Mouse (Mus musculus): ENCODE measurements around the gene Ewsr1.

Gene Ewsr1

DNA sequence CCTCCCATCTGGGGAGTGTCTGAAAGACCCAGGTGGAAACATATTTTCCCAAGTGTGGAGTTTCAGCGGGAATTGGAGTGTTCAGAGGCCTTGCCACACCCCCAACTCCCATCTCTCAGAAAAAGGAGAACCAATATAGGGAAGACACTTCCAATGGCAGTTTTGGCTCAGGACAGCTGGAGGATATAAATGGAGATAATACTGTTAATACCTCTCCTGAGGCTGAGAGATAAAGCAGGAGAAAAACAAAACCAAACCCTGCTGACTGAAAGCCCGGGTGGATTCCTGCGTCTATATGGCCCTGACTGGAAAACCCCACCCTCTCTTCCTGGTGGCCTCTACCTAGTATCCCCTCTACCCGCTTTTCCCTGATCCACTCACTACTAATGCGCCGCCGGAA is 3.3 kb upstream of the Ewsr1 start:
- no peak for TF ChIP-seq GATA4 (IDR thresholded peaks at IDR 0.05; ENCODE audit: insufficient replicate concordance, low read length)

- TF ChIP-seq GATA4 (IDR thresholded peaks at IDR 0.05; ENCODE audit: insufficient replicate concordance, low read length), result no peak
Measured at GRCm38 (mm10) chr11:5101641-5102040, 2.6 kb upstream of the Ewsr1 start.

- TF ChIP-seq GATA4 (IDR thresholded peaks at IDR 0.05; ENCODE audit: insufficient replicate concordance, low read length), result no peak
Measured at GRCm38 (mm10) chr11:5100801-5101200, 1.7 kb upstream of the Ewsr1 start.

DNA sequence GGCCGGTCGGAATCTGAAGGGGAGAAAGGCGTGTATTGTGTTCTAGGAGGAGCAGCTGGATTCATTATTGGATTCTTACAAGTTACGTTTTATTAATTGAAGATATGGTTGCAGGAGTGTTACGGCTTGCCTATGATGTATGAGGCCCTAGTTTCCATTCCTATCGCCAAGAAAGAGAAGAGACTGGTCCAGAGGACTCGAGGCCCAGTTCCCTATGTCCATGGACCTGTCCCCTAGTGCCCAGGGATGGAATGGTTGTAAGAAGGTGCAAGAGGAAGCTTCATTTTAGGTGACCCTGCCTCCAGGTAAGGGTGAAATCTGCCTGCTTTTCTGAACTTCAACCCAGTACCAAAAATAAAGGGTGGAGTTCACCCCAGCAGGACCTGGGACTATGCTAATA is 1.2 kb upstream of the Ewsr1 start:
- TF ChIP-seq GATA4 (IDR thresholded peaks at IDR 0.05; ENCODE audit: insufficient replicate concordance, low read length), result no peak

DNA sequence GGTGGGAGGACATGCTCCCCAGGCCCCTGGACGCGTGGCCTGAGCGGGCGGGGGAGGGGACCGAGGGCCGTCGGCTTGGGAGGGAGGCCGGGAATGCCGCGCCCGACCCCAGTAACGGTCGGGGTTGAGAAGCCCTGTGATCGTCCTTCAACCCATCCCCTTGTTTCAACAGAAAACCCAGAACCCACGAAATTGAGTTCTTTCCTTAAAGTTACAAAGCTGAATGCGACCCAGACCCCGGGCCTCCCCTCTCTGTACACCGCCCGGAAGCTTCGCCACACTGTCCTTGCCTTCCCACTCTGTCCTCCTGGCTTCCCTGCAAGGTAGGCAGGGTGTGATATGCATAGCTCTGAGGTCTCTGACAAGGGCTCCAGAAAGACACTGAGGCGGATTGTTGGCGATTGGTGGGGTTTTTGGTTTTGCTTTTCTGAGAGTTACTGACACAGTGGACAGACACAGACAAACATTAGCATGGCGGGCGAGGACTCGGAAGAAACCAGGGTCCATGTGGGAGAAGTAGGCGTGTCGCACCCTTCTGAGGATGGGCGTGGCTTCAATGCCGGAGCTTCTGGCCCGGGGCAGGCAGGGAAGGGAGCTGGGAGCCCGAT is 614 bp upstream of the Ewsr1 start:
- TF ChIP-seq GATA4 (IDR thresholded peaks at IDR 0.05; ENCODE audit: insufficient replicate concordance, low read length), result no peak

DNA sequence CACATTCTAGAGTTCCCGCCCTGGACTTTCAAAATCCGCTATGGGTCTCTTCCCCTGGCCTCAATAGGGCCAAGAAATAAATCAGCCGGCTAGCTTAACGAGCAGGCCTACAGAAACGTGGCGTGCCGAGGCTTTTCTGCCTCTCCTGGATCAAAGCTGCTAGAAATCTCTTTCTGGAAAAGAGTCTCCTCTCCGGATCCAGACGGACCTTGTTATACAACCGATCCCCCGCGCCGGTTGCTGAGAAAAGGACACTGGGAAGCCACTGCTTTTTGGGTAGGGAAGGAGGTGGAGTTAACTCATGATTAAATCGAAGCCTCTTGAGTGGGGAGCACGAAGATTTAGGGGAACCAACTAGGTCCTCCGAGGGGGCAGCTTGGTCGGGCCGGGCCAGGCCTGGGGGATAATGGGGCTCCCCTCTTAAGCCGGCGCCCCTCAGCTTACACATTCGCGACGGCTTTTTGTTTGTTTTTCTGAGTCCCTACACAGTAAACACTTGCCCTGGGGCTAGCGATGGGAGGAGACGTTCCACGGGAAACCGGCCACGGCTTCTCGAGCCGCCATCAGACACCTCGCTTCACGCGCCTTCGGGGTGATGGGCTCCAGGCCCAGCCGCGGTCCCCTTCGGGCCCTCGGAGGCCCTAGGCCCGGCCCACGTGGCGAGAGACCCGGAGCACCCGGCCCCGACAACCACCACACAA is 881 bp downstream of the Ewsr1 start:
- no peak for TF ChIP-seq GATA4 (IDR thresholded peaks at IDR 0.05; ENCODE audit: insufficient replicate concordance, low read length)

DNA sequence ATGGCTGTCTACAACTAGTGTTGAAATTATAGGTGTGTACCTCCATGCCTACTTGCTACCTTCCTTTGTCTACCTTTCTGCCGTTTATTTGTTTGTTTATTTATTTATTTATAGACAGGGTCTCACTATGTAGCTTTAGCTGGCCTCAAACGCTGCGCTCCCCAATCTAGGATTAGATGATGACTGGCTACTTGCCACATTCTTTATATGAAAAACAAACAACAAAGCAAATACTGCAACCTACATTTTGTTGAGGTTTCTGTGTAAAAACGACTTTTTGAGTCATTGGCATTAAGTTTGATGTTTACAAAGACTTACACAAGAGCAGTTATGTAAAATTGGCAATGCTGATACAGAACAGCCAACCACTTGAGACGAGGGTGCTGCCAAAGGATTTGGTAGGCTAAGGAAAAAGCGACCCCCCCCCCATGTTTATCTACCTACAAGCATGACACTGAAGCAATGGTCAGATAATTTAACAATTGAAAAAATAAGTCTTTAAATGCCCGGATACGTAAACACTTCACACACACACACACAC is 2.5 kb downstream of the Ewsr1 start:
- no peak for TF ChIP-seq GATA4 (IDR thresholded peaks at IDR 0.05; ENCODE audit: insufficient replicate concordance, low read length)

DNA sequence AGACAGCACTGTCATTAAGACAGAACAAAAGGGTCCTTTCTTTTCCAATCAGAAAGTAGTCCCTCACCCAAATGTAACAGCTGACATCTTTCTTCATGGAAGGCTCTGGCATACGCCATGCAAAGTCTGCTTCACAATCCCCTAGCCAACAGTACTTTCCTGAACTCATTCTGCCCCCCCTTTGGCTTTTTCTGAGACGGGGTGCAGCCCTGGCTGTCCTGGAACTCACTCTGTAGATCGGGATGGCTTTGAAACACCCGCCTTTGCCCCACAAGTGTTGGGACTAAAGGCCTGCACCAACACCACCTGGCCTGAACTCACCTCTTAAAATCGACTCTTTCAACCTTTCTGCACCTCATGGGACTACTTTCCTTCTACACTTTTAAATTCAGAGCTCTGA is 3.2 kb downstream of the Ewsr1 start:
- no peak for TF ChIP-seq GATA4 (IDR thresholded peaks at IDR 0.05; ENCODE audit: insufficient replicate concordance, low read length)

DNA sequence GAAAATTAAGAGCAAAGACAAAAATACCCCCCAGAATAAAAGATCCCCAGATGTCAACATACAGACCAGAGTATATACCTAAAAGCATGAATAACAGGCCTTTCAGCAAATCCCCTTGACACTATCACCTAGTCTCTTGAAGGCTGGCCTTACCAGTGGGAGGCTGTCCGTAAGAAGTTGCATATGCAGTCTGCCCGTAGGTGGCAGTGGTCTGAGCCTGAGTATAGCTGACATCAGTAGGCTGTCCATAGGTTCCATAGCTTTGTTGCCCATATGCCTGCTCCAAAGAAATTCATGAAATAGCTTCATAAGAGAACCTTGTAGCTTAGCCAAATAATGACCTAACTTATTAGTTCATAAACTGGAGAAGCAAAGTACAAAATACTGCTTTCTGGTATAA is 7.4 kb downstream of the Ewsr1 start:
- no peak for TF ChIP-seq GATA4 (IDR thresholded peaks at IDR 0.05; ENCODE audit: insufficient replicate concordance, low read length)

DNA sequence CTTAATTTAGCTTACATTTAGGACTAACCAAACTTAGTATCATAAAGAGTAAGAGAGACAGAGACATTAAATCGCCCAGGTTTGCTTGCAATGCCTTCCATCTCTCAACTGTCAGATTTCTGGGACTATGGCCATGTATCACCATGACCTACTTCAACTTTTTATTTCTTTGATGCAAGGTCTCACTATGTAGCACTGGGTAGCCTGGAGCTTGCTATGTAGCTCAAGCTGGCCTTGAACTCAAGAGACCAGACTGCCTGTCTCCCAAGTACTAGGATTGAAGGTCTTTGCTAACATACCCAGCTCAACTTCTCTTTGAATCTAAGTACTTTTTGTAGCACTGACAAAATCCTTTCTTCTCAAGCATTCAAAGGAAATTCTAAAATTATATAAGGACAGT is 9.9 kb downstream of the Ewsr1 start:
- TF ChIP-seq GATA4 (IDR thresholded peaks at IDR 0.05; ENCODE audit: insufficient replicate concordance, low read length), result no peak

DNA sequence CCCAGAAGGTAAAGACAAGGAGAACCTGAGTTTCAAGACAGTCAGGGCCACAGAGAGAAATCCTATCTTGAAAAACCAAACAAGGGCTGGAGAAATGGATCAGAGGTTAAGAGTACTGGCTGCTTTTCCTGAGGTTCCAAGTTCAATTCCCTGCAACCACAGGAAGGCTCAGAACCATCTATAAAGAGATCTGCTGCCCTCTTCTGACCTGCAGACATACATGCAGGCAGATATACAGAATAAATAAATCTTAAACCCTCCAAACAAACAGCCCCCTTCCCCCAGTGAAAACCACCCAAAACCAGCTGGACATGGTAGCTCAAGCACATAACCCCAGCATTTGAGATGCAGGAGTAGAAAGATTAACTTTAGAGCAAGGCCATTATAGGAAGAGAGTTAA is 23.3 kb downstream of the Ewsr1 start:
- TF ChIP-seq GATA4 (IDR thresholded peaks at IDR 0.05; ENCODE audit: insufficient replicate concordance, low read length), result no peak

- TF ChIP-seq GATA4 (IDR thresholded peaks at IDR 0.05; ENCODE audit: insufficient replicate concordance, low read length), result no peak
Measured at GRCm38 (mm10) chr11:5074882-5075281, 24.2 kb downstream of the Ewsr1 start.

GRCm38 (mm10) chr11:5068126-5068971 is 30.7 kb downstream of the Ewsr1 start:
- no peak for TF ChIP-seq GATA4 (IDR thresholded peaks at IDR 0.05; ENCODE audit: insufficient replicate concordance, low read length)

DNA sequence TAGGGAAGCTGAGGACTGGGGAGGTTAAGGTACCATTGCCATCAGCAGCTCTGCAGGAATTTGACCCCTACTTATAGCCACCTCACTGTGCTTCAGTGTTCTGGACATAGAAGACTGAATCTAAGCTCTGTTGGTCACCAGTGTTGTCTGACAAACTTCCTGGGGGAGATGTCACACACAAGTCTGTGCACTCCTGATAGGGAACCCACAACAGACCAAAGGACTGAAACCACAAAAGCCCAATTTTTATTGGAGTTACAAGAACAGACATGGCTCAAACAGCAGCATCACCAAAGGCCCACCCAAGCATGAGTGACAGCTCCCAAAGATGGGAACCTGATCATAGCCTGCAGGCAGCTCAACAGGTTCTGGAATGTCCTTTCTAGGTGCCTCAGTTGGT is 32.0 kb downstream of the Ewsr1 start:
- no peak for TF ChIP-seq GATA4 (IDR thresholded peaks at IDR 0.05; ENCODE audit: insufficient replicate concordance, low read length)

- TF ChIP-seq GATA4 (IDR thresholded peaks at IDR 0.05; ENCODE audit: insufficient replicate concordance, low read length), result no peak
Measured at GRCm38 (mm10) chr11:5065056-5065821, 33.8 kb downstream of the Ewsr1 start, which contains the start of gene Gas2l1. Gene Gas2l1 (minus strand): TSS chr11:5065327.
